Mouse (Mus musculus) midbrain, embryonic 11.5 days (tissue): ENCODE data around the gene Eef2kmt. TPM values are rescaled to one million over a fixed set of nuclear protein-coding genes. Genes with fewer than 3 reads are reported as not detected.

ENCODE experiments used
- ATAC-seq: fragments of 200-750 bp; cut with Nextera tagmentation; 2 replicates; pipeline ENCODE4 v1.8.0; 2017; ENCODE audit warnings: moderate TSS enrichment, moderate library complexity; ENCODE audit not compliant: low FRiP score
- DNase-seq: peaks from one replicate; pipeline ENCODE4 v3.0.0; 2015; ENCODE audit warnings: low spot score; ENCODE audit errors: missing footprints
- H3K27ac ChIP-seq: fragments of 300-500 bp; sonication (generic); 2 replicates; pipeline ENCODE4 v1.5.1; 2014; ENCODE audit warnings: low read depth, low read length
- H3K27me3 ChIP-seq: fragments of 300-500 bp; sonication (generic); 2 replicates; pipeline ENCODE4 v1.6.1; 2014; ENCODE audit warnings: mild to moderate bottlenecking, low read length, moderate library complexity, mixed read lengths; ENCODE audit not compliant: control insufficient read depth, insufficient read depth
- H3K36me3 ChIP-seq: fragments of 300-500 bp; sonication (generic); 2 replicates; pipeline ENCODE4 v1.6.1; 2014; ENCODE audit warnings: mild to moderate bottlenecking, low read length, moderate library complexity, mixed read lengths; ENCODE audit not compliant: control insufficient read depth, insufficient read depth
- H3K4me1 ChIP-seq: fragments of 300-500 bp; sonication (generic); 2 replicates; pipeline ENCODE4 v1.6.1; 2014; ENCODE audit warnings: low read length; ENCODE audit not compliant: control insufficient read depth, insufficient read depth
- H3K4me2 ChIP-seq: fragments of 300-500 bp; sonication (generic); 2 replicates; pipeline ENCODE4 v1.6.1; 2014; ENCODE audit warnings: mild to moderate bottlenecking, moderate library complexity
- H3K4me3 ChIP-seq: fragments of 300-500 bp; sonication (generic); 2 replicates; pipeline ENCODE4 v1.5.1; 2014; ENCODE audit warnings: low read depth, low read length
- H3K9ac ChIP-seq: fragments of 300-500 bp; sonication (generic); 2 replicates; pipeline ENCODE4 v1.6.1; 2014; ENCODE audit warnings: low read length
- H3K9me3 ChIP-seq: fragments of 300-500 bp; sonication (generic); 2 replicates; pipeline ENCODE4 v1.6.1; 2016; ENCODE audit warnings: low read length; ENCODE audit not compliant: control insufficient read depth
- WGBS: fragments of 180-500 bp; shearing (Covaris S2); extraction: QIAGEN DNeasy Blood & Tissue Kit; methylation state at CpG from one replicate; pipeline ENCODE4 v1.1.7; 2014; 5-methylcytosine and 5-hydroxymethylcytosine counted together
- polyA plus RNA-seq: library from polyadenylated mRNA; unstranded; fragments of >200 nt; fragmentation: Nextera tagmentation; extraction: Ambion mirVana; gene quantifications from 2 replicates; pipeline ENCODE4 v1.2.1, GENCODE M21; 2014

Eef2kmt gene
- polyA plus RNA-seq: 13.2 and 15.0 TPM in 2 replicates

- peaks cover 9% of the 10 kb centered on the region for H3K4me1 ChIP-seq
- WGBS: 2% methylated on average over 57 of the region's 57 CpGs
- no peaks in the 10 kb centered on the region for H3K9me3 ChIP-seq
- peak; percentile 99 for DNase-seq
- peak within 1 kb of the TSS; percentile 35; the same call in 1 of the 2 replicates for H3K27ac ChIP-seq
- peak; percentile 97 for ATAC-seq
- peak within 1 kb of the TSS; percentile 70 for H3K9ac ChIP-seq
- peak within 1 kb of the TSS; percentile 58 for H3K4me3 ChIP-seq
- no peaks in the 10 kb centered on the region for H3K27me3 ChIP-seq
- H3K36me3 ChIP-seq: no peaks in the 10 kb centered on the region
- peak within 1 kb of the TSS; percentile 86 for H3K4me2 ChIP-seq
Observed at GRCm38 (mm10) chr16:5255779-5256496, at the start of gene Eef2kmt. TSS of gene Eef2kmt (minus strand) at chr16:5255983.

GRCm38 (mm10) chr16:5295238-5295637 is 39.5 kb upstream of the Eef2kmt start:
- Histone ChIP-seq H3K27me3 (no peaks in the 10 kb centered on the region), H3K4me1 (no peaks in the 10 kb centered on the region), H3K9ac (no peak overlapping the region), H3K36me3 (no peaks in the 10 kb centered on the region), H3K9me3 (no peaks in the 10 kb centered on the region), H3K4me2 (no peak overlapping the region), H3K4me3 (no peak overlapping the region), H3K27ac (no peak overlapping the region)
- ATAC-seq (no peak), DNase-seq (no peak)
- WGBS: 79% methylated on average over 5 of the region's 5 CpGs

GRCm38 (mm10) chr16:5285376-5285775 is 29.6 kb upstream of the Eef2kmt start:
- DNase-seq (no peak), ATAC-seq (no peak)
- H3K9me3 ChIP-seq: no peaks in the 10 kb centered on the region
- H3K36me3 ChIP-seq: no peaks in the 10 kb centered on the region
- no peak overlapping the region for H3K4me3 ChIP-seq
- no peaks in the 10 kb centered on the region for H3K4me1 ChIP-seq
- H3K27ac ChIP-seq: no peak overlapping the region
- no peak overlapping the region for H3K4me2 ChIP-seq
- H3K9ac ChIP-seq: no peak overlapping the region
- 65% methylated on average over 3 of the region's 3 CpGs for WGBS
- no peaks in the 10 kb centered on the region for H3K27me3 ChIP-seq

DNA sequence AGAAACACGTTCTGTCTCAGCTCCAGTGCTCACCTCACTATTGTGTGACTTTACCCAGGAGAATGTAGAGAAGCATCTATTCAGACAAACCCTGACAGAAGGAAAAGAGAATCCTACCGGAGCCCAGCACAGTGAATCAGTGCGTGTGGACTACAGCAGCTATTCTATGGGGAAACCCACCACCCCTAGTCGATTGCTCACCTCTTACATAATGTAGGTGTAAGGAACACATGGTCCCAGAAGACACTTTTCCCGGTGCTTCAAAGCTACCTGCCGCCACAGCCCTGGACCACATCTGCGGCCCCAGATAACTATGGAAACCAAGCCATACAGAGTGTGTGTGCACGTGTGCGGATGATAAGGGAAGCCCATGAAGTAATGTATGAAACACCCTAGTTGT is 26.9 kb upstream of the Eef2kmt start:
- no peak overlapping the region for H3K27ac ChIP-seq
- no peak overlapping the region for H3K9ac ChIP-seq
- no peak overlapping the region for H3K4me3 ChIP-seq
- H3K4me2 ChIP-seq: no peak overlapping the region
- no peak for ATAC-seq
- H3K9me3 ChIP-seq: no peaks in the 10 kb centered on the region
- WGBS: 89% methylated on average over 9 of the region's 9 CpGs
- no peak for DNase-seq
- no peaks in the 10 kb centered on the region for H3K36me3 ChIP-seq
- no peaks in the 10 kb centered on the region for H3K27me3 ChIP-seq
- no peaks in the 10 kb centered on the region for H3K4me1 ChIP-seq

- DNase-seq: no peak
- no peak overlapping the region for H3K9ac ChIP-seq
- no peaks in the 10 kb centered on the region for H3K36me3 ChIP-seq
- no peaks in the 10 kb centered on the region for H3K9me3 ChIP-seq
- H3K27me3 ChIP-seq: no peaks in the 10 kb centered on the region
- no peak overlapping the region for H3K4me3 ChIP-seq
- H3K4me1 ChIP-seq: no peaks in the 10 kb centered on the region
- H3K4me2 ChIP-seq: no peak overlapping the region
- 83% methylated on average over 5 of the region's 5 CpGs for WGBS
- H3K27ac ChIP-seq: no peak overlapping the region
- no peak for ATAC-seq
Observed at GRCm38 (mm10) chr16:5279571-5280222, 23.9 kb upstream of the Eef2kmt start.

DNA sequence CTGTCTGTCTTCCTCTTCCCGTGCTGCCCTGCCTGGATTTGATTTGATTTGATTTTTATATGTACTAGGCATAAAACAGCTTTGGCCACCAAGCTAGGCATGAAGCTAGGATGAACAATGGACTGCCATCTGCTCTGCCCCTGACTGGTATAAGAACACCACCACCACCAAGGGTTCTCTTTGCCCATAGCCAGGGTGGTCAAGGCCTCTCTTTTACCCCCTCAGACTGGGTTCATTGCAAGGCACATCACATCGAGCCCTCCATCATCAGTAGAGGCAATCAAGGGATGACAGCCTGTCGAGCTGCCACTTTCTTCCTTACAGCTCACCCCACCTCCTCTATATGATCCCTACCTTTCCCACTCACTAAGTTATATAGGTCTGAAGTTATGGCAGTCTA is 16.6 kb upstream of the Eef2kmt start:
- no peak overlapping the region for H3K4me2 ChIP-seq
- 86% methylated on average over 3 of the region's 3 CpGs for WGBS
- no peaks in the 10 kb centered on the region for H3K4me1 ChIP-seq
- no peaks in the 10 kb centered on the region for H3K27me3 ChIP-seq
- ATAC-seq (no peak), DNase-seq (no peak)
- H3K27ac ChIP-seq: no peak overlapping the region
- H3K36me3 ChIP-seq: no peaks in the 10 kb centered on the region
- no peaks in the 10 kb centered on the region for H3K9me3 ChIP-seq
- no peak overlapping the region for H3K9ac ChIP-seq
- H3K4me3 ChIP-seq: no peak overlapping the region

DNA sequence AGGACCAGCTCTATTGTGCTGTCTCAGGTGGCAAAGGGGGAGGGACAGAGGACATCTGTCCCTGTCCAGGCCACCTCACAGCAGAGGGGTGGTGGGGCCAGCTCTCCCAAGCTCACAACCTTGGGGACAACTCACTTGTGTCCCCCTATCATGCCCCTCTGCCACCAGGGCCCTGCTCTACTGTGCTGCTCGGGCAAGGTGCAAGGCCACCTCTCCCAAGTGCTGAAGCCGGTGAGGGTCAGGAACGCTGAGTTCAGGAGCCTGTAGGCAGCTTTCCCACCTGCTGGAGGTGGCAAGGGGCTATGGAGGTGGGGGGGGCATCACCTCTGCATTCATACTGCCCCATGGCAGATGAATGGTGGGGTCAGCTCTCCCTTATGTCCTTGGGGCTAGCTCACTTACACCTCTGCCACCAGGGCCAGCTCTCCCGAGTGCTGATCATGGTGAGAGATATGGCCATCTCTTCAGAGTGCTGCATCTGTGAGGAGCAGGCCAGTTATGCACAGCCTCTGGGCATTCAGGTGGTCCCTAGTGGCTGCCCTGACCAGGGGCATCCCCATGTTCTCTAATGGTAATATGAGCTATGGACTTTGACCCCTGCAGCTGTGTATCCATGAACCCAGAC is 15.7 kb upstream of the Eef2kmt start:
- Histone ChIP-seq H3K27ac (no peak overlapping the region), H3K9me3 (no peaks in the 10 kb centered on the region), H3K9ac (no peak overlapping the region), H3K27me3 (no peaks in the 10 kb centered on the region), H3K4me3 (no peak overlapping the region), H3K36me3 (no peaks in the 10 kb centered on the region), H3K4me2 (no peak overlapping the region), H3K4me1 (no peaks in the 10 kb centered on the region)
- ATAC-seq (no peak), DNase-seq (no peak)
- 80% methylated on average over 4 of the region's 4 CpGs for WGBS

- Histone ChIP-seq H3K4me2 (no peak overlapping the region), H3K27ac (no peak overlapping the region), H3K4me1 (no peaks in the 10 kb centered on the region), H3K4me3 (no peak overlapping the region), H3K36me3 (no peaks in the 10 kb centered on the region), H3K9me3 (no peaks in the 10 kb centered on the region), H3K9ac (no peak overlapping the region), H3K27me3 (no peaks in the 10 kb centered on the region)
- ATAC-seq: no peak
- 87% methylated on average over 7 of the region's 7 CpGs for WGBS
- no peak for DNase-seq
Observed at GRCm38 (mm10) chr16:5263926-5264325, 8.1 kb upstream of the Eef2kmt start.

- Histone ChIP-seq H3K4me1 (no peaks in the 10 kb centered on the region), H3K27ac (no peak overlapping the region), H3K27me3 (no peaks in the 10 kb centered on the region), H3K9ac (no peak overlapping the region), H3K9me3 (no peaks in the 10 kb centered on the region), H3K4me3 (no peak overlapping the region), H3K4me2 (no peak overlapping the region), H3K36me3 (no peaks in the 10 kb centered on the region)
- no peak for ATAC-seq
- DNase-seq: no peak
- WGBS: 80% methylated on average over 8 of the region's 8 CpGs
Observed at GRCm38 (mm10) chr16:5263156-5263555, 7.4 kb upstream of the Eef2kmt start.
